Mouse (Mus musculus): ENCODE measurements around the gene Cep112. TPM values are rescaled to one million over a fixed set of nuclear protein-coding genes. Genes with fewer than 3 reads are reported as not detected.

The Cep112 gene
- polyA plus RNA-seq, 1 experiment from 2014 or later = 14.7 TPM

DNA sequence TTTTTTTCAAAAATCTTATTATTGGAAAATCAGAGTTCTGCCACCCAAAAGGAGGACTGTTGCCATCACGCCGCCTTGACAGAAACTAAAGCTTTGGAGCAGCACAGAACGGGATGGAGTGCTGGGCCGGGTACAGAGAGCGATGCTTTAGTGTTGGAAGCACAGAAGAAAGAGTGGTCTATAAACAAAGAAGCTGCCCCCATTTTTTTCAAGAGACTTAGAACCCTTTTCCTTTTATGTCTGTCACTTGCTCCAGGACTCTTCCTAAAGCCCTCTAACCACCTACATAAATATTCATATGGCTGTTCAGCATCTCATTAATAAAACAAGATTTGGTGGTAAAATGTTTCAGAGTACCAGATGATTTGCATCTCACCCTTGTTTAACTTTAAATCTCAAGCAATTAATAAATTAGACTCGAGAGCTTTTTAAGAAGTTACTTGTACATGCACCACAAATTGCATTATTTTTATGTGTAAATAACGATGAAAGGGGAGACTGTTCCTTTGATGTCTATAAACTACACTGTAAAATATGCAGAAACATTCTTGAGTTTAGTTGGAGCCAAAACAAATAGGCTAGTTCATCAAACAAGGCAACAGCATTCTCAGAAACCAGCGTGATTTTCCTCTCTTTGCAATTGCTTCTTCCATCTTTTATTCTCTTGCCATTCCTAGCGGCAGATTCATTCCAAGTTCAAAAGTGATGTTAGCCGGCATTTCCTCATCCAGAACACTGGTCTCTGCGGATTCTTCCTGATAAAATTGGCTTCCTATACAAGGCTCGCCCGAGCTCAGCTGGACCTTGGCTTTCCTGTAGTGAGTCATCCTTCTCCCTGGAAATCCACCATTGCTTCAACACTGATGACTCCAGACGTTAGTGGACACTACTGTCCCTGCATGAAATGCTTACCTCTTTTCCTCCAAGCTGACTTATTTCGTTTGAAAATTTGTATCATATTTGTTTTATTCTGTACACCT is 355.6 kb downstream of the Cep112 start:
- Histone ChIP-seq H3K36me3 (replicated peaks) (no peaks in the 10 kb centered on the region), H3K27ac (no peak overlapping the region), H3K4me1 (peaks cover 17% of the 10 kb centered on the region; the same call in 1 of the 2 replicates), H3K9me3 (no peaks in the 10 kb centered on the region), H3K4me3 (no peak overlapping the region), H3K27me3 (ENCODE audit: poor library complexity, severe bottlenecking) (no peaks in the 10 kb centered on the region)
- 91% methylated on average over 15 of the region's 15 CpGs for WGBS
- no peak for DNase-seq (ENCODE audit: extremely low spot score, low spot score)

DNA sequence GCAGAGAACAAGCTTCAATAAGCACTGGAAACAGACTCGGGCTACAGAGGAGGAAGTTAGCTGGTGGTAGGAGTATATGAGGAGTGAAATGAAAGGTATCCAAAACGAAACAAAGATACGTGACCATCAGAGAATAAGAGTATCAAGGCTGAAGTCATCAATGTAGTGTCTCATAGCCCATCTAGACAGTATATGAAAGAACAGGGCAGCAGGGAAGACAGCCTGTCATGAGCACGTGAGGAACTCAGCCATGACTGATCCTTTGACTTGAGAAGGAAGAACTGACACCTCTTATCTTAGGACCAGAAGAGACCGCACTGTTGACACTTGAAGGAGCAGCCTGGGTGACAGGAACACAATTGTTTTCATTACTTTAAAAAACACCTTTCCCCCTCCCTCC is 373.4 kb downstream of the Cep112 start:
- Histone ChIP-seq H3K36me3 (replicated peaks) (no peaks in the 10 kb centered on the region), H3K4me1 (peaks cover 17% of the 10 kb centered on the region), H3K27me3 (ENCODE audit: poor library complexity, severe bottlenecking) (no peaks in the 10 kb centered on the region), H3K27ac (no peak overlapping the region), H3K9me3 (no peaks in the 10 kb centered on the region), H3K4me3 (no peak overlapping the region)
- DNase-seq (ENCODE audit: extremely low spot score, low spot score) = no peak
- 86% methylated on average over 5 of the region's 5 CpGs for WGBS

DNA sequence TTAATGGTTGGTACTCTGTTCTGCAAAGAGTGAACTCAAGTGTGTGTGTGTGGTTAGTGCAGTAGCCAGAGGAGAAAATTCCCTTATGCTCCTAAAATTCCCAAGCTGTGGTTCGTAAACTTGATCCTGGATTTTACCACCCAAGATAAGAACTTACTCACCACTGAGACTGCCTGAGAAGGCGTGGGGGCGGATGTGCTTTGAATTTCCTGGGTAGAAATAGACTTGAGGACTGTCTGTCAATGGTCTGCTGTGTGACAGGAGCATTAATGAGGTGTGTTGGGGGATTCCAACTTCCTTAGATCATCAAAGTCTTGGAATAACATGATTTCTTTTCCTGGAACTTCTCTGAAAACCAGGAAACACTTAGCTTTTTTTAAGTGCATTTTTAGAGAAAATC is 374.7 kb downstream of the Cep112 start:
- 77% methylated on average over 3 of the region's 3 CpGs for WGBS

DNA sequence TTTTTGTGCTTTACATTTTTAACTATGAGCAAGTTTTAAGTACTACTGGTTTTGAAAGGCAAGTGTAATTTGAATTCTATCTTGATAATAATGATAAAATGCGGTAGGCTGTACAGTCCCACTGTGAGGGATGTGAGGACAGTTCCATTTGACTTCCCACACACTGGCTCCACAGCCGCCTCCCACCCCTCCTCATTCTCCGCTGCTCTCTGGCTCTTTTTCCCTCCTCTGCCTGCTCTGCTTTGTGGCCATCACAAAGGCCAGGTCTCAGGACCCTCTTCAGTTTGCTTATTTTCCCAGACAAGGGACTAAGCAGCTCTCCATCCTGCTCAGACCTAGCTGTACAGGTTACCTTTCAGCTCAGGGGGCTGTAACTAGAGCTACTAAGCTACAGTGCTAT is 379.0 kb downstream of the Cep112 start:
- Histone ChIP-seq H3K36me3 (replicated peaks) (no peaks in the 10 kb centered on the region), H3K27ac (0 out of 2 replicates have a peak overlapping the region, but pooled peaks have one; percentile 63), H3K9me3 (no peaks in the 10 kb centered on the region), H3K27me3 (ENCODE audit: poor library complexity, severe bottlenecking) (no peaks in the 10 kb centered on the region), H3K4me1 (peaks cover 27% of the 10 kb centered on the region), H3K4me3 (no peak overlapping the region)
- no peak for DNase-seq (ENCODE audit: extremely low spot score, low spot score)
- 67% methylated on average over 3 of the region's 3 CpGs for WGBS

More for the DNA sequence above, 374.7 kb downstream of the Cep112 start:
- Histone ChIP-seq H3K4me3 (no peak overlapping the region), H3K27ac (no peak overlapping the region), H3K27me3 (ENCODE audit: poor library complexity, severe bottlenecking) (no peaks in the 10 kb centered on the region), H3K36me3 (replicated peaks) (no peaks in the 10 kb centered on the region), H3K9me3 (no peaks in the 10 kb centered on the region), H3K4me1 (peaks cover 24% of the 10 kb centered on the region)
- DNase-seq (ENCODE audit: extremely low spot score, low spot score) = no peak

DNA sequence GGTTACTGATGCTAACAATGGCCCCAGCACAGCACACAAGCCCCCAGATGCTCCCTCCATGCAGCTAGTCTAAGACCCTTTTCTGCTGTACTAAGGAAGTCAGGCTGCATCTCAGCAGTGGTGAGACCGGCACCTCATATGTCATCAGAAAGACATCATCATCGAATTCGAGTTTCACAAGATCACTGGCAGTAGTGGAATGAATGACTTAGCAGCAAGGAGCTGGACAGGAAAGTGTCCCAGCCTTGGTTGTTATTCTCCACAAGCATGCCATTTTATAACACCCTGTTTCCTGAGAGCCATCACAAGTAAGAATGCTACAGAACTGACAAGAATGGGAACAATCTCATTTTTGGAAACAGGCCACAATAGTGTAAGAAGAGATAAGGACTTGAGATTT is 381.0 kb downstream of the Cep112 start:
- H3K4me1 ChIP-seq = peaks cover 27% of the 10 kb centered on the region
- H3K4me3 ChIP-seq = no peak overlapping the region
- DNase-seq (ENCODE audit: extremely low spot score, low spot score) = no peak
- no peaks in the 10 kb centered on the region for H3K9me3 ChIP-seq
- H3K27ac ChIP-seq = peak overlapping the region; percentile 30; the same call in 1 of the 2 replicates
- no peaks in the 10 kb centered on the region for H3K27me3 ChIP-seq (ENCODE audit: poor library complexity, severe bottlenecking)
- no peaks in the 10 kb centered on the region for H3K36me3 ChIP-seq (replicated peaks)
- 87% methylated on average over 3 of the region's 3 CpGs for WGBS

DNA sequence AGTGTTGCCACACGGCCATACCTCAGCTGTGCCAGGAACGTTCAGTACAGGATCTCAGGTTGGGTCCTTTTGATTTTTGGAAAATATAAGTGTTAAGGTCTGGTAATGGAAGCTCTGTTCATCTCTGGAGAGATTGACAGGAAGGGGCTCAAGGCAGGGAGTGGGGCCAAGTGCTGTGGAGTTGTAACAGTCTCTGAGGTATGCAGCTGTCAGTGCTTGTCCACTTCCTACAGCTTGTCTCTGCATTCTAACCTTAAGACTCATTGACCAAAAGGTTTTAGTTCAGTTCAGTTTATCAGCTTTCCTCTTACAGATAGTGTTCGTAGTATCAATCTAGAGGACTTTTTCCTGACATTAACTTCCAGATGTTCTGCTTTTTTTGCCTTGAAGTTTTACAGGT is 384.6 kb downstream of the Cep112 start:
- peaks cover 15% of the 10 kb centered on the region for H3K4me1 ChIP-seq
- no peak for DNase-seq (ENCODE audit: extremely low spot score, low spot score)
- H3K36me3 ChIP-seq (replicated peaks) = no peaks in the 10 kb centered on the region
- no peaks in the 10 kb centered on the region for H3K9me3 ChIP-seq
- WGBS = 91% methylated on average over 3 of the region's 3 CpGs
- no peak overlapping the region for H3K27ac ChIP-seq
- no peaks in the 10 kb centered on the region for H3K27me3 ChIP-seq (ENCODE audit: poor library complexity, severe bottlenecking)
- no peak overlapping the region for H3K4me3 ChIP-seq

DNA sequence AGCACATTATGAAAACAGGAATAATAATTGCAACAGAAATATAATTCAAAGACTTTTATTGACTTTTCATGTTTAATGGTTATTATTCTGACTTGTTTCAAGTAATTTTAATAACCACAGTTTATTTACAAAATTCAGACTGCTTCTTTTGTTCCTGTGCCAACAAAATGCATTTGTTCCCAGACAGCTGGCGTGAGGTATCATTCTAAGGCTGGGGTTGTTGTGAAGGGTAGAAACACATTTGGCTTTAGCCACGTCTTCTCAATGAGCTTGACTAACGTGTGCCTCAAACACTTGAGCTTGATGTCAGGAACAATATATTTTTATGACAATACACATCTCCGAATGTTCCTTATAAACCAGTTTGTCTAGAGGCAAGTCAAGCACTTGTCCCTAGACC is 396.8 kb downstream of the Cep112 start:
- H3K4me3 ChIP-seq = no peak overlapping the region
- 83% methylated on average over 4 of the region's 4 CpGs for WGBS
- H3K9me3 ChIP-seq = peaks cover 9% of the 10 kb centered on the region; the same call in 1 of the 2 replicates
- H3K27me3 ChIP-seq (ENCODE audit: poor library complexity, severe bottlenecking) = no peaks in the 10 kb centered on the region
- peaks cover 4% of the 10 kb centered on the region; the same call in 1 of the 2 replicates for H3K36me3 ChIP-seq (replicated peaks)
- 0 out of 2 replicates have a peak overlapping the region, but pooled peaks have one; percentile 48 for H3K27ac ChIP-seq
- DNase-seq (ENCODE audit: extremely low spot score, low spot score) = no peak
- H3K4me1 ChIP-seq = peaks cover 10% of the 10 kb centered on the region

DNA sequence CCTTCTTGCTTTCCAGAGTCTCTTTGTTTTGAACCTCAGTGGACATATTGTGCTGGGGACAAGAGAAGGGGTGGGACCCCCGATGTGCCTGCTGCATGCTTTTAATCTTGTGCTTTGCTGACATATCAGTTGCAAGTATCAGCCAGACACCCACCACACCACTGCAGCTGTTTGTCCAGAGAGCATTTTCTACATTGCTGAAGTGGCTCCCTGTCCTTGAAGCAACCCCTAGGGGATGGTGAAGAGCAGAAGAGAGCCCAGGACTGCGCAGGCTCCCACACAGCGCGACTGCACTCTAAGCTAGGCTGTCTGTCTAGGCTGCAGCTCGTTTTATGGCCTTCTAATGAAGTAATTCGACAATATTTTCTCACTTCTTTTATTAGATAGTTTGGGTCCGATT is 397.3 kb downstream of the Cep112 start:
- H3K27ac ChIP-seq = peak overlapping the region; percentile 48; the same call in 1 of the 2 replicates
- DNase-seq (ENCODE audit: extremely low spot score, low spot score) = no peak
- H3K4me3 ChIP-seq = no peak overlapping the region
- H3K9me3 ChIP-seq = peaks cover 9% of the 10 kb centered on the region; the same call in 1 of the 2 replicates
- H3K4me1 ChIP-seq = peaks cover 10% of the 10 kb centered on the region
- H3K27me3 ChIP-seq (ENCODE audit: poor library complexity, severe bottlenecking) = no peaks in the 10 kb centered on the region
- WGBS = 76% methylated on average over 7 of the region's 7 CpGs
- H3K36me3 ChIP-seq (replicated peaks) = peaks cover 4% of the 10 kb centered on the region; the same call in 1 of the 2 replicates

DNA sequence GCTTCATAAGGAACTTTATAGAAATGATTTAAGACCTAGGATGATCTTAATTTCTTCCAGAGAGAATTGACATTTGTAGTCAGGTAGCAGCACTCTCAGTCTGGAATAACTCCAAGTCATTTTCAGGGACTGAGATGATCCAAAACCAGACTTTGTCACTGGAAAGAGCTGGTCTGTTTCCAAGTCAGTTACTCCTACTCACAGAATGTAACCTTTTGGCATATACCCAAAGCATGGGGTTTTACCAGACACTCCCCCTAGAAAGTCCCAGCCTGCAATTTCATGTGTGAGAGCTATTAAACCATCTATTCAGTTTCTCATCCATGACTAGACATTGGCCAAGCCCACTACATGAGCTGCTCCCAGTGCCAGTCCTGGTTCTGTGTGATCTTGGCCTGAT is 402.3 kb downstream of the Cep112 start:
- peaks cover 4% of the 10 kb centered on the region; the same call in 1 of the 2 replicates for H3K36me3 ChIP-seq (replicated peaks)
- H3K9me3 ChIP-seq = peaks cover 9% of the 10 kb centered on the region; the same call in 1 of the 2 replicates
- H3K4me1 ChIP-seq = peaks cover 4% of the 10 kb centered on the region
- no peaks in the 10 kb centered on the region for H3K27me3 ChIP-seq (ENCODE audit: poor library complexity, severe bottlenecking)
- H3K4me3 ChIP-seq = no peak overlapping the region
- DNase-seq (ENCODE audit: extremely low spot score, low spot score) = no peak
- no peak overlapping the region for H3K27ac ChIP-seq

DNA sequence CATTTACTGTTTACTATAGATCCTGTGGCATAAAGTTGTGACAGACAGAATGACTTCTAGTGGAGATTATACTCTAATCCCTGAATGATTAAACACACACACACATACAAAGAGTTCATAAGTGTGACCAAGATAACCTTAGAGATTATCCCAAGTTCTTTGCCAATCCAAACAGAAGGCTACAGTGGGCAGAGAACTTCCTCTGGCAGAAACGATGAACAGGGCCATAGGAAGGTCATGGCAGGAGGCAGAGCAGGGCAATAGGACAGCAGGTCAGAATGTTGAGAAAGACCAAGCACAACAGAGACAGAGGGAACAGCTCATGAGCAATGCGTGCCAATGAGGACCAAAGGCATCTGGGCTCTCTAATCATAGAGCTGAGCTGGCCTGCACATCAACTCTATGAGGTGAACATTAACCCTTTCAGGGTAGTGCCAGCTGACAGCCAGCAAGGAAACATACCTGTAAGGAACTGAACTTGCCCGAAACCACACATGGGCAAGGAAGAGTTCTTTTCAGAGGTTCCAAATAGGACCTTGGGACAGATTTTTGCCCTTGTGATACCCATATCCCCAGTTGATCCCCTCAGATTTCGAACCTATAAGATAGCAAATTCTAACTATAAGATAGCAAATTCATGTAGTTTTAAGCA is 403.5 kb downstream of the Cep112 start:
- Histone ChIP-seq H3K27me3 (ENCODE audit: poor library complexity, severe bottlenecking) (no peaks in the 10 kb centered on the region), H3K4me1 (no peaks in the 10 kb centered on the region), H3K4me3 (no peak overlapping the region), H3K27ac (no peak overlapping the region), H3K9me3 (peaks cover 9% of the 10 kb centered on the region; the same call in 1 of the 2 replicates), H3K36me3 (replicated peaks) (peaks cover 4% of the 10 kb centered on the region; the same call in 1 of the 2 replicates)
- 89% methylated on average over 4 of the region's 4 CpGs for WGBS
- DNase-seq (ENCODE audit: extremely low spot score, low spot score) = no peak

DNA sequence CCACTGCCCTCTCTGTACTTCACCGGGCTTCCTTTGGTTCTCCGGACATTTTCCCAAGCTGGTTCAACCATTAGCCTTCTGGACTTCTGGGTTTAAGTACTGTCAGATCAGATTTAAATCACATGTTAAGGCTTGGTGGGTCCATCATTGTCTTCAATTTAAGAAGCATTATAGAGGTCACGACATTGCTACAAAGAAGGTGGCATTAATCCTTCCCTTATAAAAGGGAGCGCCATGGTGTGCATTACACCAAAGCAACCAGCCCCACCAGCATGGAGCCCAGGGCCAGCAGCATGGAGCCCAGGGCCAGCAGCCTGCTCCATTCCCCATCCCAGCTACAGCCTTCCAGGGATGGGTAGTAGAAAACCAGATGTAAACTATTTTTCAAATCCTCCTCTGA is 411.7 kb downstream of the Cep112 start:
- peak overlapping the region; percentile 41; the same call in 1 of the 2 replicates for H3K27ac ChIP-seq
- H3K36me3 ChIP-seq (replicated peaks) = no peaks in the 10 kb centered on the region
- no peak for DNase-seq (ENCODE audit: extremely low spot score, low spot score)
- peaks cover 27% of the 10 kb centered on the region for H3K4me1 ChIP-seq
- H3K27me3 ChIP-seq (ENCODE audit: poor library complexity, severe bottlenecking) = peaks cover 33% of the 10 kb centered on the region
- WGBS = 39% methylated on average over 4 of the region's 4 CpGs
- H3K4me3 ChIP-seq = no peak overlapping the region
- H3K9me3 ChIP-seq = no peaks in the 10 kb centered on the region

DNA sequence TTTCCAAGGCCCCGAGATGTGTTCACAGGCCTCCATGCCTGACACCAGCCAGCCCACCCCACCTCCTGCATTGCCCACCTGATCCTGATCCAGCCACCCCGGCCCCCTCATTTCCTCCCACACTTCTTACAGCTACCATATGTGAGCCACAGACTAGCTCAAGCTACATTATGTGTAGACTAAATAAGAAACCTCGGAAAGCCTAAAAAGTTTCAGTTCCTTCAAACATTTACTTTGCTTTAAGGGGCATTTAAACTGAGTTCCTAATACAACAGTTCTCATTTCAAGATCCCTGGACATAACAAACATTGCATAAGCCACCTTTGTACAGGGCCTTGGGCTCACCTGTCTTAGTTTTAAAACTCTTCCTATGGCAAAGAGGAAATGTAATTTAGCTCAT is 415.2 kb downstream of the Cep112 start:
- DNase-seq (ENCODE audit: extremely low spot score, low spot score) = no peak
- H3K27me3 ChIP-seq (ENCODE audit: poor library complexity, severe bottlenecking) = peaks cover 32% of the 10 kb centered on the region
- H3K36me3 ChIP-seq (replicated peaks) = no peaks in the 10 kb centered on the region
- WGBS = 80% methylated on average over 3 of the region's 3 CpGs
- no peaks in the 10 kb centered on the region for H3K9me3 ChIP-seq
- H3K27ac ChIP-seq = no peak overlapping the region
- H3K4me1 ChIP-seq = peaks cover 41% of the 10 kb centered on the region
- H3K4me3 ChIP-seq = no peak overlapping the region

DNA sequence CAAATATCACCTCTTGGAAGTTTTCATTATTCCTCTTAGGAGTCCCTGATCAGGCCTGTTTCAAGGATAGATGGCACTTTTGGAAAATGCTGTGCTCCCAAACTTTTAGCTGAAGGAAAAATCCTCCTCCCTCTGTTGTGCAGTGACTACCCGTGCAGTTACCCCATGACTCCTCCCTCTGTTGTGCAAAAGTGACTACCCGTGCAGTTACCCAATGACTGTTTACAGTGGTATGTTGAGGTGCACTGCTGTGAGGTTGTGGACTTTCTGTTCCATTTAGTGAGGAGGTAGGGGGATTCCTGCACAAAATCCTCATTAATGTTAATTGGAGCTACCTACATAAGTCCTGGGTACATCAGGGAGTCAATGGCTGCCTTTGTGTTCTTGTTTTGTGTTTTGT is 417.8 kb downstream of the Cep112 start:
- H3K36me3 ChIP-seq (replicated peaks) = no peaks in the 10 kb centered on the region
- WGBS = 42% methylated on average over 2 of the region's 2 CpGs
- no peak for DNase-seq (ENCODE audit: extremely low spot score, low spot score)
- H3K4me3 ChIP-seq = no peak overlapping the region
- H3K4me1 ChIP-seq = peaks cover 35% of the 10 kb centered on the region
- H3K9me3 ChIP-seq = no peaks in the 10 kb centered on the region
- peaks cover 32% of the 10 kb centered on the region for H3K27me3 ChIP-seq (ENCODE audit: poor library complexity, severe bottlenecking)
- 0 out of 2 replicates have a peak overlapping the region, but pooled peaks have one; percentile 15 for H3K27ac ChIP-seq
